Mouse (Mus musculus): ENCODE results near the gene Ptgfrn. TPM values are rescaled to one million over a fixed set of nuclear protein-coding genes. Genes with fewer than 3 reads are reported as not detected.

The Ptgfrn gene
- polyA plus RNA-seq, 1 experiment from 2014 or later: 0.35 TPM

DNA sequence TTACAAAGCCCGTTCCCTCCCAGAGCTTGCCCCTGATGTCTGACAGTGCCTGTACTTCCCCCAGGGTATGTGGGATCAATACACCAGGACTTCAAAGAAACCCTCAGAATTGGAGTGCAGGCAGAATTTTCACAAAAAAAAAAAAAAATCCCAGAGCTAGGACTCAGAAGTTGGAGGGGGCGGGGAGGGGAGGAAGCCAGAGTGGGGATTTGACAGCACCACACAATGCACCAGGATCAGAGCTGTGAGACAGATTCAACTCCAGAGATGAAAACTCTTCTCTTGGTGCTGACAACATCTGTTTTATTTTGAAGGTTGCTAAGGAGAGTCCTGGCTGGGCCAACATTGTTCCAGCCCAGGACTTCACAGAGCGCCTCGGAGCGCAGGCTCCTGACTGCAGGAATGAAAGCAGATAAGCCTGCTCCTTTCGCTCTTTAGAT, 39.3 kb downstream of the Ptgfrn start:
- Histone ChIP-seq H3K4me3 (ENCODE audit: low read depth, low read length) (no peak overlapping the region), H3K4me1 (ENCODE audit: insufficient read depth) (no peaks in the 10 kb centered on the region), H3K27ac (ENCODE audit: low read depth) (no peak overlapping the region), H3K9me3 (ENCODE audit: low read length) (no peaks in the 10 kb centered on the region), H3K27me3 (ENCODE audit: insufficient read depth, low read length) (no peaks in the 10 kb centered on the region), H3K9ac (replicated peaks) (no peak overlapping the region), H3K36me3 (replicated peaks; ENCODE audit: insufficient read depth, low read length) (no peaks in the 10 kb centered on the region), H3K4me2 (ENCODE audit: low read depth, low read length) (no peak overlapping the region)
- no peak for TF ChIP-seq CTCF (IDR thresholded peaks at IDR 0.05; ENCODE audit: low read depth)
- no peak for TF ChIP-seq EP300 (IDR thresholded peaks at IDR 0.05; ENCODE audit: low read depth)
- no peak for ATAC-seq
- DNase-seq: no peak
- 75% methylated on average over 6 of the region's 6 CpGs for WGBS (ENCODE audit: insufficient replicate concordance)

- no peak for TF ChIP-seq CTCF (IDR thresholded peaks at IDR 0.05; ENCODE audit: low read depth)
- TF ChIP-seq EP300 (IDR thresholded peaks at IDR 0.05; ENCODE audit: low read depth): no peak
- Histone ChIP-seq H3K27ac (ENCODE audit: low read depth) (no peak overlapping the region), H3K9me3 (ENCODE audit: low read length) (no peaks in the 10 kb centered on the region), H3K4me1 (ENCODE audit: insufficient read depth) (no peaks in the 10 kb centered on the region), H3K4me3 (ENCODE audit: low read depth, low read length) (no peak overlapping the region), H3K27me3 (ENCODE audit: insufficient read depth, low read length) (no peaks in the 10 kb centered on the region), H3K9ac (replicated peaks) (no peak overlapping the region), H3K36me3 (replicated peaks; ENCODE audit: insufficient read depth, low read length) (no peaks in the 10 kb centered on the region), H3K4me2 (ENCODE audit: low read depth, low read length) (no peak overlapping the region)
- no peak for DNase-seq
- no peak for ATAC-seq
- 60% methylated on average over 10 of the region's 10 CpGs for WGBS (ENCODE audit: insufficient replicate concordance)
Observed at GRCm38 (mm10) chr3:101070230-101070795, 39.8 kb downstream of the Ptgfrn start.

- Histone ChIP-seq H3K4me2 (ENCODE audit: low read depth, low read length) (no peak overlapping the region), H3K4me1 (ENCODE audit: insufficient read depth) (no peaks in the 10 kb centered on the region), H3K36me3 (replicated peaks; ENCODE audit: insufficient read depth, low read length) (no peaks in the 10 kb centered on the region), H3K27me3 (ENCODE audit: insufficient read depth, low read length) (no peaks in the 10 kb centered on the region), H3K27ac (ENCODE audit: low read depth) (no peak overlapping the region), H3K9me3 (ENCODE audit: low read length) (no peaks in the 10 kb centered on the region), H3K4me3 (ENCODE audit: low read depth, low read length) (no peak overlapping the region), H3K9ac (replicated peaks) (no peak overlapping the region)
- 67% methylated on average over 5 of the region's 5 CpGs for WGBS (ENCODE audit: insufficient replicate concordance)
- ATAC-seq: no peak
- DNase-seq: no peak
- TF ChIP-seq CTCF (IDR thresholded peaks at IDR 0.05; ENCODE audit: low read depth): no peak
- no peak for TF ChIP-seq EP300 (IDR thresholded peaks at IDR 0.05; ENCODE audit: low read depth)
Observed at GRCm38 (mm10) chr3:101068701-101069100, 41.4 kb downstream of the Ptgfrn start.

DNA sequence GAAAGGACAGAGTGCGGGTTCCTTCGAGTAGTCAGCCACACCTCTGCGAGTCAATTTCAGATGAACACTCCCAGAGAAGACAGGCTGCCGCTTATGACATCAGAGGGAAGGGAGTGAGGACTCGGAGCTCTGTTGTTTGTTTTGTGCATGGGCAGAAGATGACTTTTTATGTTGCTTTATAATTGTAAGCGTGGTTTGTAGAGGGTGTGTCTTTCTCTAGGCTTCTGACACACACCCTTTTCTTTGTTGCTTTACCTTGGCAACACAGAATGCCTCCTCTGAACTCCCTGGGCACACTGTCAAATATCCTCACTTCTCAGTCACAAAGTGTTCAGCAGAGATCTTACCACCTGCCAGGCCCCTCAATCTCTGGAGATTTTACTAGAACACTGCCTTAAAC, 43.9 kb downstream of the Ptgfrn start:
- Histone ChIP-seq H3K27me3 (ENCODE audit: insufficient read depth, low read length) (no peaks in the 10 kb centered on the region), H3K36me3 (replicated peaks; ENCODE audit: insufficient read depth, low read length) (no peaks in the 10 kb centered on the region), H3K4me3 (ENCODE audit: low read depth, low read length) (no peak overlapping the region), H3K4me2 (ENCODE audit: low read depth, low read length) (no peak overlapping the region), H3K9ac (replicated peaks) (no peak overlapping the region), H3K9me3 (ENCODE audit: low read length) (no peaks in the 10 kb centered on the region), H3K4me1 (ENCODE audit: insufficient read depth) (no peaks in the 10 kb centered on the region), H3K27ac (ENCODE audit: low read depth) (no peak overlapping the region)
- DNase-seq: no peak
- TF ChIP-seq CTCF (IDR thresholded peaks at IDR 0.05; ENCODE audit: low read depth) (no peak), EP300 (IDR thresholded peaks at IDR 0.05; ENCODE audit: low read depth) (no peak)
- ATAC-seq: no peak
- WGBS (ENCODE audit: insufficient replicate concordance): 75% methylated on average over 6 of the region's 6 CpGs

DNA sequence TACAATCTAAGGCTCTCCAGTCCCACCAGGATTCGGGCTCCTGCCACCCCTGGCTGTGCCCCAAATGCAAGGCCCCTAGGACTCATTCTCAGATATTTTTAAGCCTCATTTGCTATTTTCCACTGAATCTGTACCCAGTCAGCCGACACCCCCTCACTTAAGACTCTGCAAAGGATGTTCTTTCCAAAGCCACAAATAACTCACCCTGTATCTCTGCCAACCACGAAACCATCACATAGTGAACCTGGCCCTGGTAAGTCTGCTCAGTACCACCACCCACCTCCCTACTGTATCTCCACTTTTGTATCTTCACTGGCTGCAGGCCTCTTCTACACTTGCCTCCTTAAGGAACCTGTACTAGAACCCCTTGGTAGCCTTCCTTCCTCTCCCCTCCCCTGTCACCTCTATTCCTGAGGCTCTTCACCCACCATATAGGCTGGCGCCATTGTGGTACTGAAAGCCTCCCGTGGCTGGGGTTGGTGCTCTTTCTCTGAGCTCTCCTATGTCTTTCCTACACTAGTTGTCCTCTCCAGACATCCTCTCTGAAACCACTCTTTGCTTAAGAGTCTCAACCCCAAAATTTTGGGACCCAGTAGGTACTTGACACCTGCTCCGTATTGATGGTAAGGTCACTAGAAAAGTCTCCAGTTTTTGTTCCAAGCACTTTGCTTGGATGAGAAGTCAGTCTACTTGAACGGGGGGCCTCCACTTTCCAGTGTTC, 48.1 kb downstream of the Ptgfrn start:
- 73% methylated on average over 7 of the region's 7 CpGs for WGBS (ENCODE audit: insufficient replicate concordance)
- no peaks in the 10 kb centered on the region for H3K27me3 ChIP-seq (ENCODE audit: insufficient read depth, low read length)
- no peak overlapping the region for H3K4me2 ChIP-seq (ENCODE audit: low read depth, low read length)
- H3K9me3 ChIP-seq (ENCODE audit: low read length): no peaks in the 10 kb centered on the region
- H3K36me3 ChIP-seq (replicated peaks; ENCODE audit: insufficient read depth, low read length): no peaks in the 10 kb centered on the region
- ATAC-seq (no peak), DNase-seq (no peak)
- H3K4me3 ChIP-seq (ENCODE audit: low read depth, low read length): no peak overlapping the region
- peaks cover 4% of the 10 kb centered on the region for H3K4me1 ChIP-seq (ENCODE audit: insufficient read depth)
- H3K9ac ChIP-seq (replicated peaks): no peak overlapping the region
- TF ChIP-seq CTCF (IDR thresholded peaks at IDR 0.05; ENCODE audit: low read depth) (no peak), EP300 (IDR thresholded peaks at IDR 0.05; ENCODE audit: low read depth) (no peak)
- H3K27ac ChIP-seq (ENCODE audit: low read depth): no peak overlapping the region

DNA sequence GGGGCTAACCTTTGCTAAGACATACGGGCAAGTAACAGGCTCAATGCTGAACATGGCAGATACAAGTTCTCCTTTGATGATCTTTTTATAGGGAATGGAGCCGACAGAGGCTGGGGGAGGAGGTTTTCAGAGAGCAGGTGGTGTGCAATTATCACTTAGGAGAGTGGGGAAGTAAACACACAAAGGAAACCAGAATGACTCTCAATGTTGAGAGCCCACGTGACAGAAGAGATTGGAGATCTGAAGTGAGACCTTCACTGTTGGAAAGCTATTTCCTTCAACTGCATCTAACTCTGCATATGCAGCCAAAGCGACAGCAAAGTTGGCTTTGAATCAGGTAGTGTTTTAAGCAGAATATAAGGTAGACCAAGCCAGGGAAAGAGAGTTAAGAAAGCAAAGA, 50.9 kb downstream of the Ptgfrn start:
- Histone ChIP-seq H3K4me2 (ENCODE audit: low read depth, low read length) (no peak overlapping the region), H3K27ac (ENCODE audit: low read depth) (no peak overlapping the region), H3K4me1 (ENCODE audit: insufficient read depth) (peaks cover 4% of the 10 kb centered on the region), H3K9me3 (ENCODE audit: low read length) (no peaks in the 10 kb centered on the region), H3K4me3 (ENCODE audit: low read depth, low read length) (no peak overlapping the region), H3K36me3 (replicated peaks; ENCODE audit: insufficient read depth, low read length) (no peaks in the 10 kb centered on the region), H3K27me3 (ENCODE audit: insufficient read depth, low read length) (no peaks in the 10 kb centered on the region), H3K9ac (replicated peaks) (no peak overlapping the region)
- DNase-seq (no peak), ATAC-seq (no peak)
- 41% methylated on average over 4 of the region's 4 CpGs for WGBS (ENCODE audit: insufficient replicate concordance)
- TF ChIP-seq CTCF (IDR thresholded peaks at IDR 0.05; ENCODE audit: low read depth) (no peak), EP300 (IDR thresholded peaks at IDR 0.05; ENCODE audit: low read depth) (no peak)

Data from liver, postnatal 0 days (tissue).